Mouse (Mus musculus) heart, postnatal 4 days (tissue): Measurements from ENCODE around the gene Sall4. TPM values are rescaled to one million over a fixed set of nuclear protein-coding genes. Genes with fewer than 3 reads are reported as not detected.
"Not testable (repeated sequence)": the region's sequence is repeated elsewhere in the genome, so short reads cannot be mapped to it uniquely, and the experiment has no call there.

Experiments used
- DNase-seq: peaks from one replicate; pipeline ENCODE4 v3.0.0; 2021
- total RNA-seq, 2 experiments: library from RNA; stranded (reverse); gene quantifications; 2 replicates each; pipeline ENCODE4 v1.2.3; 2021

The Sall4 gene
- 1 to 10 TPM; 1.1 to 1.5 TPM for total RNA-seq

- no peak for DNase-seq
Observed at GRCm38 (mm10) chr2:168767582-168767981, at the start of gene Sall4. Gene Sall4, minus strand, starts transcription at chr2:168767943.

- no peak for DNase-seq
Observed at GRCm38 (mm10) chr2:168813243-168813642, 45.5 kb upstream of the Sall4 start.

- DNase-seq, result no peak
Observed at GRCm38 (mm10) chr2:168809895-168810294, 42.2 kb upstream of the Sall4 start.

DNA sequence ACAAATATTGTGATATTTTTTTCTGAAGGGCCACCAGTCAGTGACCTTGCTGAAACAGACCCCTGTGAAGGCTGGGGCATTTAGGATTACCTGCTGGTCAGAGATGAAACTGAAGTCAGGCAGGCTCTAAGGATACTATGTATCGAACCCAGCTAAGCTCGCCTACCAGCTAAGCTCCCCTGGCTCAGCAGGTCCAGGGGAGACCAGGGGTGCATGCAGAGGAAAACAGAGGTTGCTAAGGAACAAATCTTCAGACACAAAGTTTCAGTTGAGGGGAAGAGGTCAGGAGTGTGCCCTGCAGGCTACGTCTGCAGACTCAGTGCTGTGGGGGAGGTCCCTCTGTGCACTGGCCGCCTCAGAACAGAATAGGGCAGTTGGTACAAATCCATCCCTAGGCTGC, 39.9 kb upstream of the Sall4 start:
- DNase-seq, result no peak

DNA sequence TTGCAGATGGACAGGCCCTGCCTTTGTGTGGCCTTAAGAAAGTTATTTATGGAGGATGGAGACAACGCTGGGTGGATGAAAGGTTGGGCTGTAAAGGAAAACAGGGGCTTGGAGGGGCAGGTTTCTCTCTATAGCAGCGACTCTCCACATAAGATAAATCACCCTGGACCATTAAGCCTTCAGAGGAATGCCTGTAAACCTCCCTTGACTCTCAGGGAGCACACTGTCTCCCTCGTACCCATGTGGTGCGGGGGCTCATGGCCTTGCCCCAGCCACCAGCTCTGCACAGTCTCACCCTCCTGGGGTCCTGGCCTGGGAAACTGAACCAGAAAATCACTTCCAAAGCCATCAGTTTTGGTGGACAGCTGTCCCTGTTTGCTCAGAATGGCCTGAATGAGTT, 36.1 kb upstream of the Sall4 start:
- no peak for DNase-seq

GRCm38 (mm10) chr2:168799326-168799725, 31.6 kb upstream of the Sall4 start:
- no peak for DNase-seq

DNA sequence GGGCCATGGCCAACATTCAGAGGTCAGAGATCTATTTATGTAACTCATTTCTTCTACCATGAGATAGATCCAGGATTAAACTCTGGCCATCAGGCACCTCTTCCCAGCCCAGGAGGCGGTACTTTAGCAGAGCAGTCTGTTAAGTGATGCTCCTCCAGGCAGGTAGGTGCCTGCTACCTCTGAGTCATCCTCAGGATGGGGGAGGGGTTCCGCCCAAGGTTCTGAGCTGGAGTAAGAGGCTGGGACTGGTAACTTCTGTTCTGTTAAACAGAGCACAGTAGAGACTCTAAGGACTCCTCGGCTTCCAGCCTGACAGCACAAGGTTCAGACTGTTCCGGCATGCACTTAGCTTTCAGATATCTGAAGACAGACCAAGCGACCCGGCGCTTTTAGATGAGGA, 31.2 kb upstream of the Sall4 start:
- no peak for DNase-seq

DNA sequence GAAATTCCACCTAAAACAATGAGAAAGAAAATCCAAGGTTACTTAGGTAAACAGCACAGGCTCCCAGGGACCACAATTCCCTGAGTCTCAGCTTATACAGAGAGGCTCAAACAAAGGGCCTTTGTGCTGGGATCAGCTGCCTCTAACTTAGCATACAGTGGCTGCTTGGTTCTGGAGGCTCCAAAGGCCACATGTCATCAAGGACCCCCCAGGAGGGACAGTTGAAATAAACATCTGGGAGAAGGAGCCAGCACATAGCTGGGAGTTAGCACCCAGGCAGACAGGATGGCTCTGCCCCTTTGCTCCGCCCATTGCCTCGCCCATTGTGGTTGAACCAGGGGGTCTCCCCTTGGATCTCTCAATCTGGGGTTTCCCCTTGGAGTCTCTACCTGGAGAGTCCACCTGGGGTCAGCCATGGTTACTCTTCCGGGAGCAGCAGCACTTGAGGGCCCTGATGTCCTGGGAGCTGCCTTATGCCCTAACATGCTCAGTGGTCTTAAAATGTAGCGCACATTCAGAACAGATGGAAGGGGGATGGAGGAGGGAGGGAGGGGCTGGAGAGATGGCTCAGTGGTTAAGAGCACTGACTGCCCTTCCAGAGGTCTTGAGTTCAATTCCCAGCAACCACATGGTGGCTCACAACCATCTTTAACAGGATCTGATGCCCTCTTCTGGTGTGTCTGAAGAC, 23.5 kb upstream of the Sall4 start:
- no peak for DNase-seq

GRCm38 (mm10) chr2:168786174-168786573, 18.4 kb upstream of the Sall4 start:
- DNase-seq, result no peak

DNA sequence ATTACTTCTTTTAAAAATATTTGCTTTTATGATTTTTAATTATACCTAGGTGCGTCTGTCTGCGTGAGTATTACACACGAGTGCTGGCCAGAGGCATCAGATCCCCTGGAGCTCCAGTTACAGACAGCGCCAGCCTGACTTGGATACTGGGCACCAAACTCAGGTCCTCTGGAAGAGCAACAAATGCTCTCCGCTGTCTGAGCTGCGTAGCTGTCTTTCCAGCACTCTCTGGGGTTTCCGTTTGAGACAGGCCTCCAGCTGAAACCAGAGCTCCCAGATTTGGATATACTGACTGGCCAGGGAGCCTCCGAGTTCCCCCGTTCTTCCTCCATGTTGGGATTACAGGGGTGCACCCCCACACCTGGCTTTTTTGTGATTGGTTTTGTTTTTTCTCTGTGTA, 12.9 kb upstream of the Sall4 start:
- no peak for DNase-seq

- no peak for DNase-seq
Observed at GRCm38 (mm10) chr2:168780024-168780423, 12.3 kb upstream of the Sall4 start.

GRCm38 (mm10) chr2:168777481-168777880, 9.7 kb upstream of the Sall4 start:
- no peak for DNase-seq

- DNase-seq, result no peak
Observed at GRCm38 (mm10) chr2:168776238-168776637, 8.5 kb upstream of the Sall4 start.

GRCm38 (mm10) chr2:168769259-168769658, 1.5 kb upstream of the Sall4 start:
- no peak for DNase-seq

- peak; percentile 54 for DNase-seq
Observed at GRCm38 (mm10) chr2:168766538-168767361, 993 bp downstream of the Sall4 start.

DNA sequence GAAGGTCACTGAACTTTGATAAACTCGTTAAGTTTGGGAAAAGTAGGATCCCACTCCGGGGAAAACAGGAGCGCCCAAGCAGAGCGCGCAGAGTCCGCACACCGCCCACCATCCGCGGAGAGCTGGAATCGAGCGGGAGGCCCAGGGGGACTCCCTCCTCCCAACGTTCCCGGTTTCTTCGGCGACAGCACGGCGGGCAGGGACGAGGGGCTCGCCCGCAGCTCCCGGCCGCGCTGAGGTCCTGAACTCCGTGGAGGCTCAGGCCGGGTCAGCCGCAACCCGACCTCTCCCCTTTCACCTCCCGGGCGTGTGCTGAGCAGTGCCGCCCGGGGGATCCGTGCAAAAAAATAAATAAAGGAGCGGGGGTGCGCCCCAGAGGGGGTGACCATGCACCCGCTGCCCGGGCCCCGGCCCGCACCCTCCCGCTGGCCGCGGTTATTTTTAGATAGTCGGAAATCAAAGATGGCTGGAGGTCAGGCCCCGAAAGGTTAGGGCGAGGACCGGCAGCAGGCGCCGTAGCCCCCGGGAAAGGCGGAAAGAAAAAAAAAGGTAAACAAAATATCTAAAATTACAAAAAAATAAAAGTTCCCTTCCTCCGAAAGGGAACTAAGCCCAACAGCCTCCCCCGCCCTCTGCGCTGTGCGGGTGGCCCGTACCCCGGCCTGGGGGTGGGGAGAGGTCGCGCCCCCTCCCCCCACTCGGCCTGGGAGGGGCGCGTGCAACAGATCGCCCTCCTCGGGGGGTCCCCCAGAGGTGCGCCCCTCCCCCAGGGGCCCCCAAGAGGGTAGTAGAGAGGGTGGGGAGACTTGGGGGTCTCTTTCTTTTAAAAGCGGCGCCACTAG, 1.8 kb downstream of the Sall4 start:
- DNase-seq, result peak; percentile 31

DNA sequence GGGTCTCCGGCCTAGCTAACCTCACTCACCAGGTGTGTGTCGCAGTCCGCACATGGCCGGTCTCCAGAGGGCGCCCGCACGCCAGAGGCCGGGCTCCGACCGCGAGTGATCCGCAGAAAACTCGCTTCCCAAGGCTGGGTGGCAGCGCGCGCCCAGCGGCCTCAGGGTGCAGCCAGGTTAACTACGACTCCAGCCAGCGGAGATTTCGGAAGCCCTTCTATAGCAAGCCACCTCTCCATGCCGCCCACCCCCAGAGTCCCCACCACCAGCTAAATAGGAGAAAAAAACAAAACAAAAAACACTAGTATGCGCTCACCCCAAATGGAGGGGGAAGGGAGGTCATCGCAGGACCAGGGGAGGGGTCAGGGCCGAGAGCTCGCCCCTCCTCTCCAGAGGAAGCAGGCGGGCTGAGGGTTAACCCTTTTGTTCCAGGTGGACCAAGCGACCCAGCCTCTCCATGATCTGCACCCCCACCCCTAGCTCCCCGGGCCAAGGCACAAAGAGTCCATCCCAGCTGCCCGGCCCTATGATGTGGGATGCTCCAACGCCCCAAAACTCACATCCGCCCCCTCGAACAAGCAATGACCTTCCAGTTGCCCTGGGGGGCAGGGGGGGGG, 2.6 kb downstream of the Sall4 start:
- peak; percentile 77 for DNase-seq

- no peak for DNase-seq
Observed at GRCm38 (mm10) chr2:168764460-168764867, 3.3 kb downstream of the Sall4 start.

DNA sequence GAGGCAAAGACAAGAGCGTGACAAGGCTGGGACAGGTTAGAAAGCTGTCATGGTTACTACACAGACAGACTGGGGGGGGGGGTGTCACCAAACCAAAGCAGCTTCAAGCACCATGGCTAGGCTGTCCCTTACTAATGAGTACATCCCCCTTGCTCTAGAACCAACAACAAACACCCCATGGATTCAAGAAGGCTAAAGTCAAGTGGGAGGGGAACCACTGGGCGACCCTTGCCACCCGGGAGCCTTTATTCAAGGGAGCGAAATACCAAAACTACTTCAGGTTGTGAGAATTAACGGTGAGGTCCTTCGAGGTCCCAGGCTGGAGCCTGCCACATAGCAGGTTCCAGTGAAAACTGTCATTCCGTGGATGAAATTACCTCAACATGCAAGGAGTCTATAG, 4.0 kb downstream of the Sall4 start:
- no peak for DNase-seq

DNA sequence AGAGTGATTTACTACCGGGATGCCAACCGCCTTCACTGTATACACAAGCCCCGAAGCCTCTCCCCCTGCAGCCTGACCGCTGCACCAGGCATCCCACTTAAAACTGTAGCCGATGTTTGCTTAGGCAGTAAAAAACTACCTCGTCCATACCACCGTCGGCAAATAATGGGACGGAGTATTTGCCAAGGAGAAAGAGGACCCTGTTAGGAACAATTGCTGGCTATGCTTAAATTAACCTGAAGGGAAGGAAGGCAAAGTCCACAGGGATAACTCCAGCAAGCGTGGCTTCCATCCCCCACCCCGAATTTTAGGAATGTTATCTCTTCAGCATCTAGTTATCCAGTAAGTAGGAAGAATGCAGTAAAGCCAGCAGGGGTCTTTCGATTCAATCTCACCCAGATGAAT, 5.3 kb downstream of the Sall4 start:
- no peak for DNase-seq

DNA sequence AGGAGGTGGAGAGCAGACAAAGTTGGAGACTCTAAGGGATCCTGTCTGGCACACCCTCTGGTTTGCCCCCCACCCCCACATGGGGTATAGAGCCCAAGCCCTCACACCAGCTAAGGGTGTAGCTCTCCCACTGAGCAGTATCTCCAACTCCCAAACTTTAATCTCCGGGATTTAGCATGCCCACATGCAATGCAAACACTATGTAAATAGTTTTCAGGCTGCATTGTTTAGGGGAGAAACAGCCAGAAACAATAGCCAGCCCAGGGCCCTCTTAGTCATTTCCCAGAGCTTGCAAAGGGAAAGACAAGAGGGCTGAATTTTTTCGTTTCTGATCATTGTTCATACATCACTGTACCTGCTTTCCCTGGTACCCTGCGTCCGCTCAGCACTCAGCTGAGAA, 5.8 kb downstream of the Sall4 start:
- no peak for DNase-seq

- no peak for DNase-seq
Observed at GRCm38 (mm10) chr2:168761141-168761540, 6.6 kb downstream of the Sall4 start.

GRCm38 (mm10) chr2:168744406-168744805, 23.3 kb downstream of the Sall4 start:
- DNase-seq, result not testable (repeated sequence)
